Mouse (Mus musculus) c-Kit-positive CD71-positive TER-119-negative erythroid progenitor cells, embryonic 14.5 days (primary cell): ENCODE measurements around the gene Cdc6.

Source experiments
- DNase-seq: peaks from one replicate; pipeline ENCODE4 v3.0.0-alpha.2; 2013; ENCODE audit warnings: low read depth

The Cdc6 gene

DNA sequence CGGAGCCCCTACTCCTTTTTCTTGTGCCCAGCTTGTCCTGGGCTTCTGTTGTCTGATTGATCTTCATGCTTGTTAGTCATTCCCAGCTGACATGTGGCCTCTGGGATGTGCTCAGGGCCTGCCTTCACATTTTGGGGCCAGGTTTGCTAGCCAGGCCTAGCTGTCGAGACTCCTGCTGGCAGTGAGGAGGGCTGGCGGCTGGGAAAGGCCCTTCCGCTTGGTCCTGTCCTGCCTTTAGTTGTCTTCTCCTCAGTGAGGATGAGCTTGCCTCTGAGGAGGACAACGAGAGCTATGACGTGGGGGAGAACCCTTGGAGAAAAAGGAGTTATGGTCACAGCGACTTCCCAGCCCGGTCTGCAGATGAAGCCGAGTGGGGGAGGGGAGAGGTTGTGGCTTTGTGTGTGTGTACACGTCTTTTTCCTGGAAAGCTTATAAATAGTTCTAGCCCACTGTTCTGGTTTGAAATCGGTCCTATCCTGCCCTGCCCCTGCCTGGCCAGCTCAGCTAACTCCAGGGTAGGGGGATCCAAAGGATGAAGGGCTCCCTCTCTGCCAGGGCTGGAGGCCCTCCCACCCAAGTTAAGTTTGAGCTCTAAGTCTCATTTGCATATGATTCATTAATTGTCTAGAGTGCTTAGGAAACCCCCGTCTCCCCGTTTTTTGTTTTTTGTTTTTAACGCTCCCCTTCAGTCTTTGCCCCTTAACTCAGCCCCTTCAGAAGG lies 36.3 kb downstream of the Cdc6 start:
- DNase-seq: no peak

DNA sequence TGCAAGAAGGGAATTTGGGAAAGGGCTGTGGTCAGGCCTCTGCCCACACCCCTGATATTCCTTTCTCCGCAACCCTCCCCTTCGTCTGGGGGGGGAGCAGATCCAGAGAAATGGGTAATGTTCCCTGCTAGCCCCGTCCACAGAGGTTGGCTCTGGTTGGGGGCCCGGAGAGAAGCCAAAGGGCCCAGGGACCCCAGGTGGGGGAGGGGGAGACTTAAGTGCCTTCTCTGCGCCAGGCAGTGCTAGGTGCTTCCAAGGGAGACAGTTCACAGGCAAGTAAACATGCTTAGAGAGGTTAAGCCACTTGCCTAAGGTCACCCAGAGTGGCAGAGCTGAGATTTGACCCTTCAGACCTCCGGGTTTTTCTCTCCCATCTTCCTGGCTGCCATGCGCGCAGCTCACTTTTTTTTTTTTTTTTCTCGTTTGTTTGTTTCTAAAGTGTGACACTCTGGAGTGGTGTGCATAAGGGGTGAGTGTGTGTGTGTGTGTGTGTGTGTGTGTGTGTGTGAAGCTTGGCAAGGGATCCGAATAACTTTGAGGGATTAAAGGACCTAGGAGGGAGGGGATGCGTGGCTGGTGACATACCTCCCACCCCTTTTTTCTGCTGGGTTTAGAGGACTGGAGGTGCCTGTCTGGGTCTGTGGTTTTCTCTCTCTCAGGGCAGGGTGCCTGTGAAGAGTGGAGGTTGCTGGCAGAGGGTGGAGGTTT lies 37.5 kb downstream of the Cdc6 start:
- DNase-seq: no peak

DNA sequence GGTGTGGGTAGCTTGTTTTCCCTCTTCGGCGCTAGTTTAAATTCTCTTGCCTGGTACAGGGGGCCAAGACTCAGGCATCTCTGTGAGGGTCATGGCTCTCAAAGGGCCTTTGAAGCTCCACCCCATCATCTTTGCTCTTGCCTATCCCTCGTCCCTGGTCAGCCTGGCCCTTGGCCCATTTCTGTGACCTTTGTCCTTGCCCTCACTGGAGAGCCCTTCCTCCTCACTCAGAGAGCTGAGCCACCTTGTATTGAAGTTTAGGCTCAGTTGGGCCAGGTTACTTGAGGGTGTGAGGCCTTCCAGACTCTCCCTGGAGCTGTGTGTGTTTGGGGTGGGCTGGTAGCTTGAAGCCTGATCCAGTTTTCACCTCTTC lies 38.0 kb downstream of the Cdc6 start:
- no peak for DNase-seq

GRCm38 (mm10) chr11:98947969-98948569 lies 40.5 kb downstream of the Cdc6 start:
- peak; percentile 68 for DNase-seq

DNA sequence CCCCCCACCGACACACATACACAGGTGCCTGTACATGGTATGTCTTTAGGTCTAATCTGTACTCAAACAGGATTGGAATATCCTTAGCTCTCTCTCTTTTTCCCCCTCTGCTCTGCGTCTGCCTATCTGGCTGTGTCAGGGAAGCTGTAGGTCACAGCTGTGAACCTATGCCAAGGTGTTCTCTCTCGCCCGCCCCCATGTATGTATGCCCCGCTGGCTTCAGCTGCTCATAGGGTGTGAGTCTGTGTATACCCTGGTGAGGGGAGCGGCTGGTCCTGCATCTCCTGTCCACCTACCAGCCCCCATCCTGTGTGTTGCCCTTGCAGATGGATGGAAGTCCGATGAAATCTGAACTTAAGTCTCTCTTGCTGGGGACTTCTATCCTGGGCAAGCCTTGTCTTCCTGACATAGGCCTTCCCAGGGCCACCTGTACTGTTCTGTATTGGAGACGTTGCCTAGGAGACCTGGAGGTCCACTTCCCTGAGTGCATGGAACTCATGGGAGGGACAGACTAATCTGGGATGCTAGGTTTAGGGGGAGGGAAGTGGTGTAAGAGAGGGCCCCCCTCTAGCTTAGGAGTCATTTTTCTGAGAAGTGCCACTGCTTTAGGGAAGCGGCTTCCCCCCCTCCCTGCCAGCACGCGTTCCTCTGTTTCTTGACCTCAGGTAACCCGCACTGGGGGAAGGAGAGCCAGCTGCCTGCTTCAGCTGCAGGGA lies 41.8 kb downstream of the Cdc6 start:
- DNase-seq: no peak

- DNase-seq: no peak
These were observed 42.4 kb downstream of the Cdc6 start for GRCm38 (mm10) chr11:98949958-98950460.

GRCm38 (mm10) chr11:98950484-98950883 lies 42.9 kb downstream of the Cdc6 start:
- no peak for DNase-seq

GRCm38 (mm10) chr11:98951026-98951906 lies 43.7 kb downstream of the Cdc6 start:
- no peak for DNase-seq

- DNase-seq: no peak
These were observed 44.5 kb downstream of the Cdc6 start for GRCm38 (mm10) chr11:98952111-98952510.

DNA sequence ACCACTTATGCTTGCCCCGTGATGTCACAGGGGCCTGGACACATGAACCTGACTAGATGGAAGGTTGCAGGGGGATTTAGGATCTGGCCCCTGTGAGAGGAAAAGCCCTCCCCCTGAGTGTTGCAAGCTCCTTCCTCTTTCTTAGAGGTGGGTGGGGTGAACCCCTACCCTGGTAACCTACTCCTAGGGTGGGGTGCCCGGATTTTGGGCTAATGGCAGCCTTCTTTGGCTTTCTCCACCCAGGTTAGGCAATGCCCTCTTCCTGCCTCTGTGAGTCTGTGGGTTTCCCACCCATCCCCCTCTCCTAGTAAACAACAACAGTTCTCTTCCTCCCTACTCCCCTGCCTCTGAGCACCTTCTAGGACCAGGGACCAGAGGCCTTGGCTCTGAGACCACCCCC lies 45.1 kb downstream of the Cdc6 start:
- no peak for DNase-seq

GRCm38 (mm10) chr11:98953361-98953760 lies 45.8 kb downstream of the Cdc6 start:
- no peak for DNase-seq

DNA sequence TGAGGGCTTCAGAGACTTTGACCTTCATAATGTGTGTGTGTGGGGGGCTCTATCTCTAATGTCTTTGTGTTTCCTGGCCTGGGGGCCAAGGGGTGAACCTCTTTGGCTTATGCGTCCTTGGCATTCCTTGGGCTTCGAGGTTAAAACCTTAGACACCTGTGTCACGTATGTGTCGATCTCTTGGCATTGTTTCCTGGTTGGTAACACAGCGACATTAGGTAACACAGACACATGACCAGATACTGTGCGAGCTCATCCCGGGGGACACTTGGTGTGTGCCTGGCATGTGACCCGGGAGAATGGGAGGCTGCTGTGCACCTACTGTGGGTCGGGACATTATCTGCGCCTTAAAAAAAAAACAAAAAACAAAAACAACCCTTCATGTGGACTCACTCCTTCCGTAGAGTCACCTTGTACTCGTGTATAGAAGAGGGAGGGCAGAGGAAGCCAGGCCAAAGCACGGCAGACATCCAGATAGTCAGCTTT lies 46.3 kb downstream of the Cdc6 start:
- DNase-seq: no peak

DNA sequence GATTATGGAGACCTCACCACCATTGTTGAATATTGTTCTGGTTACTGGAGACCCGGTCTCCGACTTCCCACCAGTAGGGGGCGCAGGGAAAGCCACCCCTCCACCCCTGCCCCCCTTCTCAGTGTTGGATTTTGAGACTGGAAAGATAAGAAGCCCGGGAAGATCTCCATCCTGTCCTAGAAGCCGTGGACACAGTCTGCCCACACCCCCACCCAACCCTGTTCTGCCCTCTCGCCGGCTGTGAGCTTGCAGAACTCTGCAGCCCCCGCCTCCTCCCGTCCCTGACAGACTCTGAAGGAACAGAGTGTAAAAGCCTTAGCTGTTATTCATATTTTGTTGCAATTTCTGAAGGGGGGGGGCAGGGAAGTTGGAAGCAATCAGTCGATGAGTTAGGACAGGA lies 46.8 kb downstream of the Cdc6 start:
- DNase-seq: no peak

DNA sequence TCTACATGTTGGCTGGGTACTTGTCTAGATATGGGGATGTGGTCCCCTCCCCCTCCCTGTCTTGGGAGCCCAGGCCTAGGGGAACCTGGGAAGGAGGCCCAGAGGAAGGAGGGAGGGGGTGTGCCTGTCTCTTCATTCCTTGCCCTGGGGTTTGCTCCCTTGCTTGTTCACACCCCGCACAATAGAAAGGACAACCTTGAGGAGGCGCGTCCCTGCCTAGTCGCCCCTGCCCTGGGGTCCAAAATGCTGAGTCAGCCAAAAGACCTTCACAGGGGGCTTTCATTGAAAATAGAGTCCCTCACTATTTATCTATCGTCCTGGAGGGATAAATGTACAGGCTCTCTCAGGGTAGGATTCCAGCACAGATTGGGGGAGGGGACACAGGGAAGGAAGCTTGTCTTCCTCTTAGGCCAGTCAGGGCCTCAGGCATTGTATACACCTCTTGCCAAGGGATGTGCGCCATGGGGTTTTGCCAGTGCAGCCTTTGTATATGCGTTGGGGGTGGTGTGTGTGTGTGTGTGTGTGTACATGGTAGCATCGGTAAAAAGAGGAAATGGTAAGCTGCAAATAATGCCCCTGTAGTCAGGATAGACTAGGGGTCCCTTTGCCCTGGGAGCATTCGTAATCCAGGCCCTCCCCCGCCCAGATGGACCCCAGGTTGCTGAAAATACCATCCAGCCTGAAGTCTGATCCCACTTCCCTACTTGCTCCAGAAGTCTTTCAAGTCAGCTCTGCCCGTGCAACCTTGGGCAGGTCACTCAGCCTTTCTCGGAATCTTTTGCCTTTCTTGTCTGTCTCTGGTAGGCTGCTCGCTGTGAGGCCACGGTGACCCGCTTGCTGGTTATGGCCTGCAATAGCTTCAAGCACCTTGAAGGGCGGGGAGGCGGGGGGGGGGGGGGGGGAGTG lies 47.5 kb downstream of the Cdc6 start:
- DNase-seq: no peak

DNA sequence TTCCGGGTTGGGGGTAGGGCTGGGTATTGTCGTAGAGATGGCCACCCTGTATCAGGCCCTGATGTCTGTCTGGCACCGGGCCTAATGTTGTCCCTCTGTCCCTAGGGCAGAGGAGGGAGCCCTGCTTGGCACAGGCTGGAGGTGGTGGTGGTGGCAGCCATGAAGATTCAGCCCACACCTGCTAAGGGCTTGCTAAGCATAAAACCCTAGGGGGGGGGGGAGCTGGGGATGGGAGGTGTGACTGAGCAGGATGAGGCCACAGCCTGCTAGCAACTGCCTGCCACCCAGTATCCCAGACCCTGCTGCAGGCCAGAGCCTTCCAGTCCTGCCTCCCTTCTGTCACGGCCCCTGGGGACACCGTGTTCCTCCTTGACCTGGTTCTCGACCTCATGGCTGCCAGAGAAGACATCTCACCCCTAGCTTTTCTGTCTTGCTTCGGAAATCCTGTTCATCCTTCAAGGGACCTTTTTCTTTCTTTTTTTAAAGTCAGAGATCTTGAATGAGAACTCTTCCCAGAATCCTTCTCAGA lies 48.2 kb downstream of the Cdc6 start:
- DNase-seq: no peak

DNA sequence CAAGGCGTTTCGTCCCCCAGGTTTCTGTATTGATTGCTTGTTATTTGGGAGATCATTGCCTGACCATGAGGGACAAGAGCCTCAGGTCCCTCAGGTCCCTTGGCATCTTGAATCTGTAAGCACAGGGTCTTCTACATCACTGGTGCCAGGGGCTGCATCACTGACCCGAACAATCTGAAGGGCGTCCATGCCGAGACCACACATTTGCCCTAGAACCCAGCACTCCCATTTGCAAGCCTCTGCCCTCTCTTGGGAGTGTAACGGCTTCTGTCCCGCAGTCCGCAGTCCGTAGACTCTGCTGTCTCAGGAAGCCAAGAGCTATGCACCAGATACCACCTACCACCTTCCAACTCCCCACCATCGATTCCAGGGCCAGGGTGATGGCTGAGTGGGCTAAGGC lies 48.7 kb downstream of the Cdc6 start:
- DNase-seq: no peak

DNA sequence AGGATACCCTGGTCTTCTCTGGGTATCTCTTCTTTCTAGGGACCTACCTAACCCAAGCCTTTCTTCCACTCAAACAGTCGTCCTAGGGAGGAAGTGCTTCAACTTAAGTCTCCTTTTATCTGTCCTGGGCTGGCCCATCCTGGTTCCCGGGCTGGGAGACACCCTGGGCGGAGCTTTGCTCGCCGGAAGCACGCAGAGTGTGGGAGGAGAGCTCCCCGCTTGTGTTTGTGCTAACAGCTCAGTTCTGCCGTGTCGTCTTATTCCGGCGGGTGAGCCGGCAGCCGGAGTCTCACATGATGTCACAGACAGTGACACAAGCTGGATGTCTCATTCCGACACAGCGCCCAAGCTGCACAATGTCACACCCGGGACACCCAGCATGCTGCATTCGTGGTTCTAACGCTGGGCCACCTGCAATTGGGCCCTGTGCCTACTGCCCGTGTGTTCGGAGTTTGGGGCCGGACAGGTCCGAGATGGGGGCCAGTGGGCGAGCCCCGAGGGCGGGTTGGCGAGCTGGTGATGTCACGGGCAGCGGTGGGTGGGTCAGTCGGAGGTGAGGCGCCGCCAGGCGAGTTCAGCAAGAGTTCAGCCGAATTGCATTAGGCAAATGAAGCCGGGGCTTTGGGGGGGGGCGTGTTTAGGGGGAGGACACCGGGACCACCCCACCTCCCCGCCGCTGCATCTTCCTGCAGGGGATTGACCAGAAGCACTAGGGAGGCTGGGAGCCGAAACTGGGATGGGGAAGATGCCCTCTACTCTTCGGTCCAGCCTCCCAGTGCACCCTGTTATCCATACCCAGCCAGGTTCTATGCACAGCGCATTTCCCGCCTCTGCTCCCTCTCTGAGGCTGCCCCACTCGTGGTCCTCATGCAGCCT lies 52.1 kb downstream of the Cdc6 start:
- peak; percentile 79 for DNase-seq

DNA sequence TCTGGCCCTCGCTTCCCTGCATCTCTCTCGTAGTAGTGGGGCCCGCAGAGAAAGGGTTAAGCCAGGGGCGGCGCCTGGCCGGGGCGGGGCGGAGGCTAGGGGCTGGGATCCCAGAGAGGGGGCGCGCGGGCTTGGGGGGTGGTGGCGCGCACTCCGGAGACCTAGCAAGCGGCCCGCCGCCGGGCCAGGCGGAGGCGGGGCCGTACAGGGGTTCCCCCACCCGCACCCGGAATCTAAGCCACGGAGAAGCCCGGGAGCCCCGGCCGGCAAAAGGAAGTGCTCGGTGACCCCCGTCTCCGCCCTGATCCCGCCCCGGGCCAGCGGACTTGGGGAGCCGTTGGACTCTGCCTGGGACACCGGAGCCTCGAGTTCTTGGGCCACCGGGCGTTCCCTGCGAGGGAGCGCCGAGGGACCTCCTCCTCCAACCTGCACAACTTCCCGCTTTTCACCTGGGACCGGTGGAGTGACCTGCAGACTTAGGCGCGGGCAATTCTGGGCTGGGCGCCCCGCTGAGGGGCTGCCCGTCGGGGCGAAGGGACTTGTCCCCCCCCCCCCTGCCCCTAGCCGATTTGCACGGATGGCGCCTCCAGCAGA lies 52.8 kb downstream of the Cdc6 start:
- DNase-seq: no peak
